Mouse (Mus musculus) neural tube, embryonic 11.5 days (tissue): Measurements from ENCODE around the gene Impdh2. TPM values are rescaled to one million over a fixed set of nuclear protein-coding genes. Genes with fewer than 3 reads are reported as not detected.
A peak's percentile ranks its signal among the peaks of the same experiment; 100 is the strongest.

Experiments used
- ATAC-seq: fragments of 200-750 bp; cut with Nextera tagmentation; 2 replicates; pipeline ENCODE4 v1.8.0; 2017; ENCODE audit warnings: moderate number of reproducible peaks, mild to moderate bottlenecking, moderate TSS enrichment, moderate library complexity; ENCODE audit not compliant: insufficient read depth, low FRiP score, low TSS enrichment
- DNase-seq: peaks from one replicate; pipeline ENCODE4 v3.0.0-alpha.2; 2015; ENCODE audit warnings: low spot score
- H3K27ac ChIP-seq: fragments of 300-500 bp; sonication (generic); 2 replicates; pipeline ENCODE4 v1.5.1; 2014; ENCODE audit warnings: low read depth, mild to moderate bottlenecking, low read length
- H3K27me3 ChIP-seq: fragments of 300-500 bp; sonication (generic); 2 replicates; pipeline ENCODE4 v1.6.1; 2014; ENCODE audit warnings: mild to moderate bottlenecking, low read length, mixed read lengths; ENCODE audit not compliant: control insufficient read depth, insufficient read depth
- H3K36me3 ChIP-seq: fragments of 300-500 bp; sonication (generic); 2 replicates; pipeline ENCODE4 v1.6.1; 2014; ENCODE audit warnings: mild to moderate bottlenecking, low read length, moderate library complexity, mixed read lengths; ENCODE audit not compliant: control insufficient read depth, insufficient read depth
- H3K4me1 ChIP-seq: fragments of 300-500 bp; sonication (generic); 2 replicates; pipeline ENCODE4 v1.6.1; 2014; ENCODE audit warnings: low read length, mixed read lengths; ENCODE audit not compliant: control insufficient read depth, insufficient read depth
- H3K4me2 ChIP-seq: fragments of 300-500 bp; sonication (generic); 2 replicates; pipeline ENCODE4 v1.6.1; 2014; ENCODE audit warnings: low read depth, mild to moderate bottlenecking, moderate library complexity
- H3K4me3 ChIP-seq: fragments of 300-500 bp; sonication (generic); 2 replicates; pipeline ENCODE4 v1.5.1; 2014; ENCODE audit warnings: low read depth, low read length
- H3K9ac ChIP-seq: fragments of 300-500 bp; sonication (generic); 2 replicates; pipeline ENCODE4 v1.6.1; 2014; ENCODE audit warnings: mild to moderate bottlenecking, low read length
- H3K9me3 ChIP-seq: fragments of 300-500 bp; sonication (generic); 2 replicates; pipeline ENCODE4 v1.6.1; 2016; ENCODE audit warnings: low read length; ENCODE audit not compliant: control insufficient read depth
- WGBS: fragments of 180-500 bp; shearing (Covaris S2); extraction: QIAGEN DNeasy Blood & Tissue Kit; methylation state at CpG from one replicate; pipeline ENCODE4 v1.1.7; 2014; 5-methylcytosine and 5-hydroxymethylcytosine counted together
- polyA plus RNA-seq: library from polyadenylated mRNA; unstranded; fragments of >200 nt; fragmentation: Nextera tagmentation; extraction: Ambion mirVana; gene quantifications from 2 replicates; pipeline ENCODE4 v1.2.1, GENCODE M21; 2014

Impdh2 gene
- polyA plus RNA-seq, 1 experiment from 2014 or later: 179 TPM

GRCm38 (mm10) chr9:108573774-108574690 lies 13.9 kb downstream of the Impdh2 start:
- Histone ChIP-seq H3K9ac (no peak overlapping the region), H3K9me3 (no peaks in the 10 kb centered on the region), H3K4me3 (no peak overlapping the region), H3K36me3 (peaks cover 28% of the 10 kb centered on the region), H3K27ac (no peak overlapping the region), H3K4me2 (no peak overlapping the region), H3K27me3 (no peaks in the 10 kb centered on the region), H3K4me1 (peaks cover 35% of the 10 kb centered on the region)
- WGBS: 53% methylated on average over 26 of the region's 26 CpGs
- ATAC-seq (no peak), DNase-seq (peak; percentile 81)

GRCm38 (mm10) chr9:108574921-108575320 lies 14.8 kb downstream of the Impdh2 start:
- no peak for DNase-seq
- 88% methylated on average over 12 of the region's 12 CpGs for WGBS
- Histone ChIP-seq H3K4me1 (peaks cover 34% of the 10 kb centered on the region), H3K4me2 (peak overlapping the region; percentile 10; the same call in 1 of the 2 replicates), H3K4me3 (no peak overlapping the region), H3K27ac (no peak overlapping the region), H3K27me3 (no peaks in the 10 kb centered on the region), H3K9me3 (no peaks in the 10 kb centered on the region), H3K9ac (no peak overlapping the region), H3K36me3 (peaks cover 28% of the 10 kb centered on the region)
- no peak for ATAC-seq

- Histone ChIP-seq H3K36me3 (peaks cover 28% of the 10 kb centered on the region), H3K27ac (no peak overlapping the region), H3K9me3 (no peaks in the 10 kb centered on the region), H3K27me3 (no peaks in the 10 kb centered on the region), H3K9ac (no peak overlapping the region), H3K4me2 (peak overlapping the region; percentile 10; the same call in 1 of the 2 replicates), H3K4me1 (peaks cover 28% of the 10 kb centered on the region), H3K4me3 (no peak overlapping the region)
- ATAC-seq: no peak
- no peak for DNase-seq
- WGBS: 85% methylated on average over 37 of the region's 37 CpGs
These were observed 15.5 kb downstream of the Impdh2 start for GRCm38 (mm10) chr9:108575321-108576297.

- peaks cover 20% of the 10 kb centered on the region for H3K36me3 ChIP-seq
- peak overlapping the region; percentile 76 for H3K4me2 ChIP-seq
- H3K4me3 ChIP-seq: peak overlapping the region; percentile 74
- no peaks in the 10 kb centered on the region for H3K27me3 ChIP-seq
- no peaks in the 10 kb centered on the region for H3K9me3 ChIP-seq
- no peak for ATAC-seq
- H3K27ac ChIP-seq: no peak overlapping the region
- 67% methylated on average over 6 of the region's 6 CpGs for WGBS
- peak overlapping the region; percentile 88 for H3K9ac ChIP-seq
- H3K4me1 ChIP-seq: peaks cover 25% of the 10 kb centered on the region
- DNase-seq: no peak
These were observed 16.9 kb downstream of the Impdh2 start for GRCm38 (mm10) chr9:108577025-108577424.

- Histone ChIP-seq H3K4me2 (peak overlapping the region; percentile 76), H3K9ac (peak overlapping the region; percentile 88), H3K27me3 (no peaks in the 10 kb centered on the region), H3K36me3 (peaks cover 14% of the 10 kb centered on the region), H3K9me3 (no peaks in the 10 kb centered on the region), H3K4me3 (peak overlapping the region; percentile 74), H3K4me1 (peaks cover 25% of the 10 kb centered on the region), H3K27ac (peak overlapping the region; percentile 95)
- DNase-seq: peak; percentile 47
- ATAC-seq: peak; percentile 57
- WGBS: under 1% methylated on average over 24 of the region's 24 CpGs
These were observed 18.0 kb downstream of the Impdh2 start for GRCm38 (mm10) chr9:108577934-108578544.

- peak within 1 kb of the TSS; percentile 74 for H3K4me3 ChIP-seq
- H3K27me3 ChIP-seq: no peaks in the 10 kb centered on the region
- peak within 1 kb of the TSS; percentile 88 for H3K9ac ChIP-seq
- peaks cover 10% of the 10 kb centered on the region for H3K36me3 ChIP-seq
- H3K27ac ChIP-seq: peak within 1 kb of the TSS; percentile 95
- H3K4me1 ChIP-seq: peaks cover 24% of the 10 kb centered on the region
- no peaks in the 10 kb centered on the region for H3K9me3 ChIP-seq
- WGBS: 4% methylated on average over 50 of the region's 51 CpGs
- peak within 1 kb of the TSS; percentile 76 for H3K4me2 ChIP-seq
- ATAC-seq: peak; percentile 95
- DNase-seq: peak; percentile 96
These were observed 18.7 kb downstream of the Impdh2 start, which contains the start of gene Wdr6 for GRCm38 (mm10) chr9:108578545-108579343. Gene Wdr6, minus strand, starts transcription at chr9:108578739.

- Histone ChIP-seq H3K4me3 (peak overlapping the region; percentile 74), H3K36me3 (peaks cover 8% of the 10 kb centered on the region), H3K4me1 (peaks cover 18% of the 10 kb centered on the region), H3K27me3 (no peaks in the 10 kb centered on the region), H3K9ac (peak overlapping the region; percentile 69), H3K9me3 (no peaks in the 10 kb centered on the region), H3K4me2 (peak overlapping the region; percentile 76), H3K27ac (peak overlapping the region; percentile 95)
- whole genome bisulfite sequencing: 67% methylated on average over 5 of the region's 5 CpGs
- DNase-seq (no peak), ATAC-seq (peak; percentile 7)
These were observed 19.2 kb downstream of the Impdh2 start for GRCm38 (mm10) chr9:108579344-108579690.
